10 mouse cellular contexts compared by ENCODE assay signal in genomic region chr1:58953686-58954434, GRCm38 (mm10). TPM values are rescaled to one million over a fixed set of nuclear protein-coding genes. Genes with fewer than 3 reads are reported as not detected.
A peak's percentile ranks its signal among the peaks of the same experiment; 100 is the strongest.
DNase-seq lines count a peak whose midpoint lies in the region; ATAC-seq and TF ChIP-seq lines count a peak whose summit lies in the region.
"Had no signal": no experiment of that assay in that cellular context is flagged by ENCODE, and none has a peak within 500 bp of the region (broad histone marks: within the 10 kb centered on the region; RNA-seq: fewer than 3 reads in every experiment).

No protein-coding gene starts in this region.

- DNase-seq in heart, adult 11 months = peak; percentile 90
- DNase-seq in heart, postnatal 4 days = no peak
- peak; percentile 70 for DNase-seq in spleen, adult 12 weeks (ENCODE audit: low spot score)
- no peak for DNase-seq in midbrain, embryonic 10.5 days (ENCODE audit: low spot score)
- no peak for DNase-seq in cerebellum, adult 9-11 months
- no peak for DNase-seq in forebrain, postnatal 0 days
- DNase-seq: kidney, postnatal 36 days had no signal

- no peak for TF ChIP-seq POLR2A in bone marrow, adult 2 months (IDR thresholded peaks at IDR 0.05; ENCODE audit: borderline replicate concordance, control insufficient read depth, low read depth, low read length)

- peak overlapping the region; percentile 23 for H3K4me3 ChIP-seq in bone marrow, adult 2 months (replicated peaks; ENCODE audit: control insufficient read depth, low read depth, low read length)
- H3K4me3 ChIP-seq in midbrain, embryonic 10.5 days = no peak overlapping the region
- no peak overlapping the region for H3K4me3 ChIP-seq in forebrain, postnatal 0 days (ENCODE audit: low read depth, low read length)
- H3K4me3 ChIP-seq: neural tube, embryonic 13.5 days had no signal

- ATAC-seq in inflammation-experienced regulatory T-cells, adult 6 months = peak; percentile 26
- ATAC-seq in forebrain, postnatal 0 days = no peak

- WGBS in bone marrow, adult 2 months = 13% methylated on average over 9 of the region's 9 CpGs
- WGBS in midbrain, embryonic 10.5 days = 88% methylated on average over 9 of the region's 9 CpGs
- WGBS in forebrain, postnatal 0 days = 93% methylated on average over 9 of the region's 9 CpGs

- no peak overlapping the region for H3K4me2 ChIP-seq in forebrain, postnatal 0 days (ENCODE audit: low read depth)
- H3K4me2 ChIP-seq: neural tube, embryonic 13.5 days had no signal

- H3K4me1 ChIP-seq in bone marrow, adult 2 months (ENCODE audit: control insufficient read depth, insufficient read depth, low read length) = peaks cover 18% of the 10 kb centered on the region
- peaks cover 38% of the 10 kb centered on the region for H3K4me1 ChIP-seq in midbrain, embryonic 10.5 days
- no peaks in the 10 kb centered on the region for H3K4me1 ChIP-seq in forebrain, postnatal 0 days (ENCODE audit: insufficient read depth)

- H3K36me3 ChIP-seq in midbrain, embryonic 10.5 days = no peaks in the 10 kb centered on the region
- H3K36me3 ChIP-seq in forebrain, postnatal 0 days (ENCODE audit: insufficient read depth) = no peaks in the 10 kb centered on the region
- H3K36me3 ChIP-seq: neural tube, embryonic 13.5 days had no signal

- H3K9me3 ChIP-seq in midbrain, embryonic 10.5 days (replicated peaks) = no peaks in the 10 kb centered on the region
- no peaks in the 10 kb centered on the region for H3K9me3 ChIP-seq in forebrain, postnatal 0 days (ENCODE audit: low read length)
- H3K9me3 ChIP-seq: neural tube, embryonic 13.5 days had no signal

- H3K27me3 ChIP-seq in midbrain, embryonic 10.5 days (ENCODE audit: low read depth, poor library complexity, severe bottlenecking) = no peaks in the 10 kb centered on the region
- no peaks in the 10 kb centered on the region for H3K27me3 ChIP-seq in forebrain, postnatal 0 days (ENCODE audit: insufficient read depth, low read length)
- H3K27me3 ChIP-seq: neural tube, embryonic 13.5 days had no signal

- H3K27ac ChIP-seq in bone marrow, adult 2 months (ENCODE audit: control insufficient read depth, insufficient read depth, low read depth, low read length, poor library complexity) = peak overlapping the region; percentile 90
- H3K27ac ChIP-seq in midbrain, embryonic 10.5 days (replicated peaks) = no peak overlapping the region; the same call in 1 of the 2 replicates
- H3K27ac ChIP-seq in forebrain, postnatal 0 days (ENCODE audit: low read depth, low read length) = no peak overlapping the region
- H3K27ac ChIP-seq: neural tube, embryonic 13.5 days had no signal

- H3K9ac ChIP-seq in forebrain, postnatal 0 days = no peak overlapping the region
- H3K9ac ChIP-seq: neural tube, embryonic 13.5 days had no signal

- no peak for TF ChIP-seq CTCF in bone marrow, adult 2 months (IDR thresholded peaks at IDR 0.05; ENCODE audit: control insufficient read depth, insufficient read depth, low read length)
- no peak for TF ChIP-seq CTCF in forebrain, postnatal 0 days (IDR thresholded peaks at IDR 0.05; ENCODE audit: low read depth)

RNA-seq across cellular contexts. Expression of gene Trak2, which starts 19.4 kb away (rescaled TPM):
- 100 to 1,000 TPM; 149 to 154 TPM for total RNA-seq in heart, postnatal 4 days (2021)
- 87.3 and 99.9 TPM in 2 replicates for polyA plus RNA-seq in bone marrow, adult 2 months (2011; ENCODE audit: insufficient read depth, insufficient read length, low replicate concordance, missing spikeins)
- 10 to 100 TPM; 18.2 to 19.0 (median 18.6) TPM for polyA plus RNA-seq in inflammation-experienced regulatory T-cells, adult 6 months (2017; shearing (Covaris generic))
- polyA plus RNA-seq in midbrain, embryonic 10.5 days (2016; fragmentation: Nextera tagmentation; extraction: Ambion mirVana) = 8.9 and 11.3 TPM in 2 replicates
- total RNA-seq in forebrain, postnatal 0 days (2014; rRNA removed) = 40.9 and 44.6 TPM in 2 replicates
- polyA plus RNA-seq in forebrain, postnatal 0 days (2015; fragmentation: Nextera tagmentation; extraction: Ambion mirVana) = 9.0 and 12.8 TPM in 2 replicates

RNA-seq across cellular contexts. Expression of gene Stradb, which starts 19.5 kb away (rescaled TPM):
- 10 to 100 TPM; 28.4 to 31.7 TPM for total RNA-seq in heart, postnatal 4 days (2021)
- polyA plus RNA-seq in bone marrow, adult 2 months (2011; ENCODE audit: insufficient read depth, insufficient read length, low replicate concordance, missing spikeins) = 36.5 and 64.4 TPM in 2 replicates
- polyA plus RNA-seq in inflammation-experienced regulatory T-cells, adult 6 months (2017; shearing (Covaris generic)) = 10 to 100 TPM in 2 of 3 experiments, 1 to 10 TPM in 1; 9.3 to 12.4 (median 12.2) TPM
- 26.8 and 33.9 TPM in 2 replicates for polyA plus RNA-seq in midbrain, embryonic 10.5 days (2016; fragmentation: Nextera tagmentation; extraction: Ambion mirVana)
- 39.8 and 44.4 TPM in 2 replicates for total RNA-seq in forebrain, postnatal 0 days (2014; rRNA removed)
- 92.6 and 99.6 TPM in 2 replicates for polyA plus RNA-seq in forebrain, postnatal 0 days (2015; fragmentation: Nextera tagmentation; extraction: Ambion mirVana)

Comparison
In these comparisons a context has a peak if more than half of its experiments do, and no peak if none do; other contexts are left out.
1. DNase-seq: peak in heart, adult 11 months (single experiment) and spleen, adult 12 weeks (single experiment); none in heart, postnatal 4 days (single experiment), midbrain, embryonic 10.5 days (single experiment), cerebellum, adult 9-11 months (single experiment) and forebrain, postnatal 0 days (single experiment).